18 mouse cellular contexts compared by ENCODE assay signal in the genomic region with DNA sequence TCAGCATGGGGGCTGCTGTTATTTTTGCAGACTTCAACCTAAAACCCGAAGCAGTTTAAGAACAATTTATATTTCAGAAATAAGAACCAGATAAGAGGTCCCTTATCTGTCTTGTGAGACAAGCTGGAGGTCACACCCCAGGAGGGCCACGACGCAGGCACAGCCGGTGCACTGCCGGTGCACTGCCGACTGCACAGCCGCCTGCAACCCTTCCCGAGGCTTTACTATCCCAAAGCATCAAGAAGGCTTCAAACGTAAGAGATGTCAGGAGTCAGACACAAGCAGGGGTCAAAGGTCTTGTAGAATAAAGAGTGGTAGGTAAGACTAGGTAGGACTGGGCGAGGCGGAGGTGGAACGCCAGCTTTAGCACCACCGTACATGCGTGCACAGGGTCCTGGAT. TPM values are rescaled to one million over a fixed set of nuclear protein-coding genes. Genes with fewer than 3 reads are reported as not detected.
DNase-seq lines count a peak whose midpoint lies in the region; ATAC-seq lines count a peak whose summit lies in the region.
"Had no signal": no experiment of that assay in that cellular context is flagged by ENCODE, and none has a peak within 500 bp of the region (broad histone marks: within the 10 kb centered on the region; RNA-seq: fewer than 3 reads in every experiment).

No protein-coding gene starts in this region.

- no peak overlapping the region for H3K4me3 ChIP-seq in liver, embryonic 13.5 days (replicated peaks)
- H3K4me3 ChIP-seq in brown adipose tissue, adult 24 weeks (ENCODE audit: insufficient read depth, low read depth, low read length): peak overlapping the region; percentile 63
- peak overlapping the region; percentile 29; the same call in 1 of the 2 replicates for H3K4me3 ChIP-seq in liver, embryonic 15.5 days (replicated peaks)
- H3K4me3 ChIP-seq: embryonic facial prominence, embryonic 10.5 days; gastrocnemius, adult 2 months; heart, embryonic 12.5 days; hindbrain, embryonic 10.5 days had no signal

- peaks cover 99% of the 10 kb centered on the region for H3K36me3 ChIP-seq in liver, embryonic 13.5 days
- H3K36me3 ChIP-seq in liver, embryonic 15.5 days (replicated peaks): peaks cover 100% of the 10 kb centered on the region

- H3K27me3 ChIP-seq in liver, embryonic 13.5 days: no peaks in the 10 kb centered on the region
- H3K27me3 ChIP-seq in liver, embryonic 15.5 days: no peaks in the 10 kb centered on the region
- H3K27me3 ChIP-seq: heart, embryonic 12.5 days had no signal

- no peaks in the 10 kb centered on the region for H3K9me3 ChIP-seq in liver, embryonic 13.5 days (replicated peaks)
- no peaks in the 10 kb centered on the region for H3K9me3 ChIP-seq in liver, embryonic 15.5 days (replicated peaks)
- H3K9me3 ChIP-seq: embryonic facial prominence, embryonic 10.5 days; heart, embryonic 12.5 days; hindbrain, embryonic 10.5 days had no signal

- H3K4me1 ChIP-seq in liver, embryonic 13.5 days (replicated peaks): peaks cover 44% of the 10 kb centered on the region
- no peaks in the 10 kb centered on the region for H3K4me1 ChIP-seq in brown adipose tissue, adult 24 weeks (ENCODE audit: control insufficient read depth, insufficient read depth, insufficient read length, low read length)
- H3K4me1 ChIP-seq in liver, embryonic 15.5 days (replicated peaks): peaks cover 48% of the 10 kb centered on the region
- H3K4me1 ChIP-seq: embryonic facial prominence, embryonic 10.5 days; heart, embryonic 12.5 days; hindbrain, embryonic 10.5 days had no signal

- H3K9ac ChIP-seq in liver, embryonic 13.5 days: no peak overlapping the region
- H3K9ac ChIP-seq in liver, embryonic 15.5 days: no peak overlapping the region
- H3K9ac ChIP-seq: heart, embryonic 12.5 days; hindbrain, embryonic 14.5 days had no signal

- ATAC-seq in liver, embryonic 13.5 days (ENCODE audit: low read depth): no peak
- ATAC-seq in liver, embryonic 15.5 days (ENCODE audit: insufficient read depth): no peak
- ATAC-seq: forebrain, embryonic 14.5 days had no signal

- DNase-seq in liver, embryonic 13.5 days: no peak
- DNase-seq in liver: no peak
- DNase-seq in cerebellum, adult 11-12 months: no peak
- DNase-seq in kidney, adult 9 months: no peak
- DNase-seq: cerebellum, adult 18-20 months; cerebellum, postnatal 10 days; gastrocnemius, adult 2 months; gastrocnemius, postnatal 25 days had no signal

- peak overlapping the region; percentile 41 for H3K27ac ChIP-seq in liver, embryonic 13.5 days
- peak overlapping the region; percentile 94; the same call in 1 of the 2 replicates for H3K27ac ChIP-seq in brown adipose tissue, adult 24 weeks (replicated peaks; ENCODE audit: low read depth, low read length)
- H3K27ac ChIP-seq in liver, embryonic 15.5 days (replicated peaks): 0 out of 2 replicates have a peak overlapping the region, but pooled peaks have one; percentile 2
- H3K27ac ChIP-seq: embryonic facial prominence, embryonic 10.5 days; gastrocnemius, adult 2 months; hindbrain, embryonic 10.5 days; hindbrain, embryonic 14.5 days had no signal

- 73% methylated on average over 14 of the region's 14 CpGs for WGBS in liver, embryonic 13.5 days (ENCODE audit: insufficient replicate concordance)
- 58% methylated on average over 14 of the region's 14 CpGs for WGBS in liver, embryonic 15.5 days (ENCODE audit: insufficient replicate concordance)

- H3K4me2 ChIP-seq in liver, embryonic 13.5 days: no peak overlapping the region
- H3K4me2 ChIP-seq in liver, embryonic 15.5 days: peak overlapping the region; percentile 51
- H3K4me2 ChIP-seq: heart, embryonic 12.5 days; hindbrain, embryonic 14.5 days had no signal

RNA-seq across cellular contexts. Expression of gene Gm5475, which starts 19.6 kb away (rescaled TPM):
- polyA plus RNA-seq in liver, embryonic 13.5 days (2015; fragmentation: Nextera tagmentation; extraction: Ambion mirVana): not detected in 2 replicates
- not detected in 2 replicates for polyA plus RNA-seq in brown adipose tissue, adult 24 weeks (2012; ENCODE audit: insufficient read depth, insufficient read length, missing spikeins)
- polyA plus RNA-seq in liver, embryonic 15.5 days (2015; fragmentation: Nextera tagmentation; extraction: Ambion mirVana): 0.05 TPM in 2 replicates
- polyA plus RNA-seq: embryonic facial prominence, embryonic 10.5 days; embryonic facial prominence, embryonic 14.5 days; forebrain, embryonic 14.5 days; heart, embryonic 12.5 days; heart, embryonic 16.5 days; hindbrain, embryonic 10.5 days had no signal

RNA-seq across cellular contexts. Expression of gene Slc11a2, which starts 22.5 kb away (rescaled TPM):
- polyA plus RNA-seq in liver, embryonic 13.5 days (2015; fragmentation: Nextera tagmentation; extraction: Ambion mirVana): 46.8 and 57.1 TPM in 2 replicates
- 14.2 and 24.7 TPM in 2 replicates for polyA plus RNA-seq in brown adipose tissue, adult 24 weeks (2012; ENCODE audit: insufficient read depth, insufficient read length, missing spikeins)
- 39.7 and 43.9 TPM in 2 replicates for polyA plus RNA-seq in liver, embryonic 15.5 days (2015; fragmentation: Nextera tagmentation; extraction: Ambion mirVana)

RNA-seq across cellular contexts. Expression of gene Higd1c, which starts 38.0 kb away (rescaled TPM):
- polyA plus RNA-seq in liver, embryonic 13.5 days (2015; fragmentation: Nextera tagmentation; extraction: Ambion mirVana): not detected in 2 replicates
- not detected in 2 replicates for polyA plus RNA-seq in brown adipose tissue, adult 24 weeks (2012; ENCODE audit: insufficient read depth, insufficient read length, missing spikeins)
- polyA plus RNA-seq in liver, embryonic 15.5 days (2015; fragmentation: Nextera tagmentation; extraction: Ambion mirVana): not detected in 2 replicates
- polyA plus RNA-seq: brain, embryonic 14.5 days; embryonic facial prominence, embryonic 10.5 days; embryonic facial prominence, embryonic 14.5 days; forebrain, embryonic 14.5 days; heart, embryonic 12.5 days; heart, embryonic 16.5 days; hindbrain, embryonic 14.5 days had no signal

RNA-seq across cellular contexts. Expression of gene Mettl7a2, which starts 49.3 kb away (rescaled TPM):
- not detected in 2 replicates for polyA plus RNA-seq in liver, embryonic 13.5 days (2015; fragmentation: Nextera tagmentation; extraction: Ambion mirVana)
- not detected in 2 replicates for polyA plus RNA-seq in brown adipose tissue, adult 24 weeks (2012; ENCODE audit: insufficient read depth, insufficient read length, missing spikeins)
- polyA plus RNA-seq in liver, embryonic 15.5 days (2015; fragmentation: Nextera tagmentation; extraction: Ambion mirVana): not detected in 2 replicates
- polyA plus RNA-seq: brain, embryonic 14.5 days; embryonic facial prominence, embryonic 10.5 days; embryonic facial prominence, embryonic 14.5 days; forebrain, embryonic 14.5 days; heart, embryonic 12.5 days; heart, embryonic 16.5 days; hindbrain, embryonic 10.5 days; hindbrain, embryonic 14.5 days had no signal

RNA-seq across cellular contexts. Expression of gene Methig1, which starts 49.4 kb away (rescaled TPM):
- polyA plus RNA-seq in liver, embryonic 13.5 days (2015; fragmentation: Nextera tagmentation; extraction: Ambion mirVana): not detected in 2 replicates
- polyA plus RNA-seq in brown adipose tissue, adult 24 weeks (2012; ENCODE audit: insufficient read depth, insufficient read length, missing spikeins): not detected in 2 replicates
- 0.17 and 0.25 TPM in 2 replicates for polyA plus RNA-seq in liver, embryonic 15.5 days (2015; fragmentation: Nextera tagmentation; extraction: Ambion mirVana)
- polyA plus RNA-seq: brain, embryonic 14.5 days; embryonic facial prominence, embryonic 10.5 days; embryonic facial prominence, embryonic 14.5 days; forebrain, embryonic 14.5 days; heart, embryonic 12.5 days; heart, embryonic 16.5 days had no signal

Comparison
In these comparisons a context has a peak if more than half of its experiments do, and no peak if none do; other contexts are left out.
1. H3K27ac ChIP-seq: peak in every context shown above with its lines; median percentile 94 in brown adipose tissue, adult 24 weeks; 41 in liver, embryonic 13.5 days; 2 in liver, embryonic 15.5 days.